Mouse (Mus musculus) forebrain, embryonic 13.5 days (tissue): ENCODE results near the gene Agbl5. TPM values are rescaled to one million over a fixed set of nuclear protein-coding genes. Genes with fewer than 3 reads are reported as not detected.

Source experiments
- ATAC-seq: fragments of 200-750 bp; cut with Nextera tagmentation; 2 replicates; pipeline ENCODE4 v1.8.0; 2017
- H3K27ac ChIP-seq: fragments of 300-500 bp; sonication (generic); 2 replicates; pipeline ENCODE4 v1.5.1; 2015; ENCODE audit warnings: inconsistent platforms, mild to moderate bottlenecking, moderate library complexity
- H3K27me3 ChIP-seq: fragments of 300-500 bp; sonication (generic); 2 replicates; pipeline ENCODE4 v1.6.1; 2015; ENCODE audit warnings: mild to moderate bottlenecking, inconsistent platforms
- H3K36me3 ChIP-seq: fragments of 300-500 bp; sonication (generic); 2 replicates; pipeline ENCODE4 v1.6.1; 2015; ENCODE audit warnings: mild to moderate bottlenecking, inconsistent platforms; ENCODE audit not compliant: poor library complexity, severe bottlenecking
- H3K4me1 ChIP-seq: fragments of 300-500 bp; sonication (generic); 2 replicates; pipeline ENCODE4 v1.6.1; 2015; ENCODE audit warnings: inconsistent platforms
- H3K4me2 ChIP-seq: fragments of 300-500 bp; sonication (generic); 2 replicates; pipeline ENCODE4 v1.6.1; 2015; ENCODE audit warnings: inconsistent platforms, mild to moderate bottlenecking, moderate library complexity
- H3K4me3 ChIP-seq: fragments of 300-500 bp; sonication (generic); 2 replicates; pipeline ENCODE4 v1.5.1; 2015; ENCODE audit warnings: mild to moderate bottlenecking, inconsistent platforms
- H3K9ac ChIP-seq: fragments of 300-500 bp; sonication (generic); 2 replicates; pipeline ENCODE4 v1.6.1; 2015; ENCODE audit warnings: mild to moderate bottlenecking, inconsistent platforms
- H3K9me3 ChIP-seq: fragments of 300-500 bp; sonication (generic); replicated peaks from 2 replicates; pipeline ENCODE4 v1.6.1; 2016; ENCODE audit warnings: inconsistent platforms
- WGBS: fragments of 180-500 bp; shearing (Covaris S2); methylation state at CpG from one replicate; pipeline ENCODE4 v1.1.7; 2015; 5-methylcytosine and 5-hydroxymethylcytosine counted together
- polyA plus RNA-seq: library from polyadenylated mRNA; unstranded; fragments of >200 nt; fragmentation: Nextera tagmentation; extraction: Ambion mirVana; gene quantifications from 2 replicates; pipeline ENCODE4 v1.2.1, GENCODE M21; 2015

The Agbl5 gene
- polyA plus RNA-seq, 1 experiment from 2014 or later, result 22.7 TPM

- H3K4me2 ChIP-seq, result 0 out of 2 replicates have a peak overlapping the region, but pooled peaks have one; percentile 8
- H3K27ac ChIP-seq, result no peak overlapping the region
- 88% methylated on average over 6 of the region's 6 CpGs for WGBS
- no peak for ATAC-seq
- no peaks in the 10 kb centered on the region for H3K27me3 ChIP-seq
- no peaks in the 10 kb centered on the region for H3K9me3 ChIP-seq
- H3K4me3 ChIP-seq, result no peak overlapping the region
- peaks cover 37% of the 10 kb centered on the region for H3K4me1 ChIP-seq
- H3K9ac ChIP-seq, result no peak overlapping the region
- H3K36me3 ChIP-seq, result no peaks in the 10 kb centered on the region
These were observed 26.4 kb downstream of the Agbl5 start for GRCm38 (mm10) chr5:30914849-30915248.

DNA sequence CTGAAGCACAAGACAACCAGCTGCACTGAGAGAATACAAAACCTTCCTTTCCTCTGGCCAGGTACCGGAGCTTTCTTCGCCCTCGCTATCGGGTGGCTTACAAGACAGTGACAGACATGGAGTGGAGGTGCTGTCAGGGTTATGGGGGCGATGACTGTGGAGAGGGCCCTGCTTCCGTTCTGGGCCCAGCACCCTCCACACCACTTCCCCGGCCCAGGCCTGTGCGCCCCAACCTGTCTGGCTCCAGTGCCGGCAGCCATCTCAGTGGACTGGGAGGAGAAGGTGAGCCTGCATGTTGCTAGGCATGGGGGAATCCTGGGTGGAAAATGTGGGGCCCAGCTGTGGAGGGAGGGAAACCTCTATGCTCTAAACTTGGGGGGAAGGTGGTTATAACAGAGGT, 27.0 kb downstream of the Agbl5 start:
- Histone ChIP-seq H3K36me3 (no peaks in the 10 kb centered on the region), H3K4me1 (peaks cover 44% of the 10 kb centered on the region), H3K4me3 (no peak overlapping the region), H3K27ac (peak overlapping the region; percentile 31; the same call in 1 of the 2 replicates), H3K9ac (0 out of 2 replicates have a peak overlapping the region, but pooled peaks have one; percentile 37), H3K9me3 (no peaks in the 10 kb centered on the region), H3K4me2 (peak overlapping the region; percentile 28), H3K27me3 (no peaks in the 10 kb centered on the region)
- WGBS, result 65% methylated on average over 9 of the region's 9 CpGs
- peak; percentile 58 for ATAC-seq

DNA sequence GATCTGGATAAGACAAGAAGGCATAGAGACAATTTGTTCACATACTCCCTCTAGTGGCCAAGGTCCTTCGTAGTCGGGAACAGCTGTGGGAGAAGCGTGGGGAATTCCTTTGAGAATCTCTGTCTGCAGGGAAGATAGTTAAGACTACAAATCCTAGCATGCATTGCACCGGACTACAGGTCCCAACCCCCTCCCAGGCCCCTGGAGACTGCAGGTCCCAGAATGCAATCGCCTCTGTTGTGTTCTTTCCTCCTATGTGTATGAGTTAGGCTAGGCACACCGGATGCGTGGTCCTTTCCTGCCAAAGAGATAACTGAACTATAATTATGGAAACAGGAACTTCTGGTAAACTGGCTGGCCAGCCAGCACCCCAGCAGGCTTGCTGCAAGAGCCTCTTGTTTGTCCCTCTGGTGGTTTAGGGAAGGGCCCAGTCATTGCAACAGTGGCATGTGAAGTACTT, 27.5 kb downstream of the Agbl5 start:
- ATAC-seq, result peak; percentile 91
- no peak overlapping the region for H3K27ac ChIP-seq
- WGBS, result 4% methylated on average over 7 of the region's 7 CpGs
- no peaks in the 10 kb centered on the region for H3K27me3 ChIP-seq
- peak overlapping the region; percentile 34; the same call in 1 of the 2 replicates for H3K4me2 ChIP-seq
- H3K36me3 ChIP-seq, result no peaks in the 10 kb centered on the region
- 0 out of 2 replicates have a peak overlapping the region, but pooled peaks have one; percentile 37 for H3K9ac ChIP-seq
- no peak overlapping the region for H3K4me3 ChIP-seq
- no peaks in the 10 kb centered on the region for H3K9me3 ChIP-seq
- H3K4me1 ChIP-seq, result peaks cover 47% of the 10 kb centered on the region

DNA sequence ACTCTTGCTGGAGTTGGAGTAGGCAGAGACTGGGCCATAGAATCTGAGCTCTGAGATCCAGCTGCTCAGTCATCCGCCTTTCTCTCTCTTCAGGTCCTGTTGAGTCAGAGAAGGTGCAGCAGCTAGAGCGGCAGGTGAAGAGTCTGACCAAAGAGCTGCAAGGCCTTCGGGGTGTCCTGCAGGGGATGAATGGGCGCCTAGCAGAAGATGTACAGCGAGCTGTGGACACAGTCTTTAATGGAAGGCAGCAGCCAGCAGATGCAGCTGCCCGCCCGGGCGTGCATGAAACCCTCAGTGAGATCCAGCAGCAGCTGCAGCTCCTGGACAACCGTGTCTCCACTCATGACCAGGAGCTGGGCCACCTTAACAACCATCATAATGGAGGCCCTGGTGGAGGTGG, 28.3 kb downstream of the Agbl5 start:
- H3K9ac ChIP-seq, result no peak overlapping the region
- H3K4me2 ChIP-seq, result no peak overlapping the region
- no peak for ATAC-seq
- H3K27ac ChIP-seq, result no peak overlapping the region
- WGBS, result 93% methylated on average over 9 of the region's 9 CpGs
- no peaks in the 10 kb centered on the region for H3K9me3 ChIP-seq
- peaks cover 49% of the 10 kb centered on the region for H3K4me1 ChIP-seq
- H3K27me3 ChIP-seq, result no peaks in the 10 kb centered on the region
- H3K36me3 ChIP-seq, result no peaks in the 10 kb centered on the region
- H3K4me3 ChIP-seq, result no peak overlapping the region

GRCm38 (mm10) chr5:30917348-30917747, 28.9 kb downstream of the Agbl5 start:
- no peaks in the 10 kb centered on the region for H3K36me3 ChIP-seq
- no peak overlapping the region for H3K4me2 ChIP-seq
- H3K27ac ChIP-seq, result no peak overlapping the region
- H3K9ac ChIP-seq, result no peak overlapping the region
- 88% methylated on average over 11 of the region's 11 CpGs for WGBS
- H3K4me3 ChIP-seq, result no peak overlapping the region
- H3K4me1 ChIP-seq, result peaks cover 49% of the 10 kb centered on the region
- no peaks in the 10 kb centered on the region; the same call in 1 of the 2 replicates for H3K27me3 ChIP-seq
- no peaks in the 10 kb centered on the region for H3K9me3 ChIP-seq
- no peak for ATAC-seq

DNA sequence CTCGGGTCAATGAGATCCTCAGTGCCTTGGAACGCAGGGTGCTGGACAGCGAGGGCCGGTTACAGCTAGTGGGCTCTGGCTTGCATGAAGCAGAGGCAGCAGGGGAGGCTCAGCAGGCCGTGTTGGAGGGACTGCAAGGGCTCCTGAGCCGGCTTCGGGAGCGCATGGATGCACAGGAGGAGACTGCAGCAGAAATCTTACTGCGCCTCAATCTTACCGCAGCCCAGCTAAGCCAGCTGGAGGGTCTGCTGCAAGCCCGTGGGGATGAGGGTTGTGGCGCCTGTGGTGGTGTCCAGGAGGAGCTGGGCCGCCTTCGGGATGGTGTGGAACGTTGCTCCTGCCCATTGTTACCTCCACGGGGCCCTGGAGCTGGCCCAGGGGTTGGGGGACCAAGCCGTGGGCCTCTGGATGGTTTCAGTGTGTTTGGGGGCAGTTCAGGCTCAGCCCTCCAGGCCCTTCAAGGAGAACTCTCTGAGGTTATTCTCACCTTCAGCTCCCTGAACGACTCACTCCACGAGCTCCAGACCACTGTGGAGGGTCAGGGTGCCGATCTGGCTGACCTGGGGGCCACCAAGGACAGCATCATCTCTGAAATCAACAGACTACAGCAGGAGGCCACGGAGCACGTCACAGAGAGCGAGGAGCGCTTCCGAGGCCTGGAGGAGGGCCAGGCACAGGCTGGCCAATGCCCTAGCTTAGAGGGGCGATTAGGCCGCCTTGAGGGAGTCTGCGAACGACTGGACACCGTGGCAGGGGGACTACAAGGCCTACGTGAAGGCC, 29.6 kb downstream of the Agbl5 start:
- Histone ChIP-seq H3K27me3 (no peaks in the 10 kb centered on the region; the same call in 1 of the 2 replicates), H3K27ac (no peak overlapping the region), H3K4me2 (no peak overlapping the region), H3K9ac (no peak overlapping the region), H3K4me3 (no peak overlapping the region), H3K36me3 (no peaks in the 10 kb centered on the region), H3K9me3 (no peaks in the 10 kb centered on the region), H3K4me1 (peaks cover 48% of the 10 kb centered on the region)
- WGBS, result 85% methylated on average over 31 of the region's 31 CpGs
- no peak for ATAC-seq

DNA sequence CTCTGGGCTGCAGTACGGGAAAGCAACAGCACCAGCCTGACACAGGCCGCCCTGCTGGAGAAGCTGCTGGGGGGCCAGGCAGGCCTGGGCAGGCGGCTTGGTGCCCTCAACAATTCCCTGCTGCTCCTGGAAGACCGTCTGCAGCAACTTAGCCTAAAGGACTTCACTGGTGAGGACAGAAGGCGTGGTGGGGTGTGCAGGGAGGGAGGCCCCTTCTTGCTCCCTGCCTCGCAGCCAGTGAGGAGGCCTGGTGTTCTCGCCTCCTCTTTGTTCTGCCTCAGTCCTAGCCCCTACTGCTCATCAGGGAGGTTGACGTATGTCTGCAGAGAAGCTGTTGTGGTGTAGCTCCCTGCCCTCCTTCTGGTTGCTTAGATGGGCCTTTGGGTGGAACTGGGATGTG, 30.2 kb downstream of the Agbl5 start:
- Histone ChIP-seq H3K27me3 (no peaks in the 10 kb centered on the region; the same call in 1 of the 2 replicates), H3K4me1 (peaks cover 42% of the 10 kb centered on the region), H3K27ac (no peak overlapping the region), H3K9me3 (no peaks in the 10 kb centered on the region), H3K36me3 (no peaks in the 10 kb centered on the region), H3K4me3 (no peak overlapping the region), H3K9ac (no peak overlapping the region), H3K4me2 (no peak overlapping the region)
- WGBS, result 84% methylated on average over 8 of the region's 8 CpGs
- no peak for ATAC-seq

DNA sequence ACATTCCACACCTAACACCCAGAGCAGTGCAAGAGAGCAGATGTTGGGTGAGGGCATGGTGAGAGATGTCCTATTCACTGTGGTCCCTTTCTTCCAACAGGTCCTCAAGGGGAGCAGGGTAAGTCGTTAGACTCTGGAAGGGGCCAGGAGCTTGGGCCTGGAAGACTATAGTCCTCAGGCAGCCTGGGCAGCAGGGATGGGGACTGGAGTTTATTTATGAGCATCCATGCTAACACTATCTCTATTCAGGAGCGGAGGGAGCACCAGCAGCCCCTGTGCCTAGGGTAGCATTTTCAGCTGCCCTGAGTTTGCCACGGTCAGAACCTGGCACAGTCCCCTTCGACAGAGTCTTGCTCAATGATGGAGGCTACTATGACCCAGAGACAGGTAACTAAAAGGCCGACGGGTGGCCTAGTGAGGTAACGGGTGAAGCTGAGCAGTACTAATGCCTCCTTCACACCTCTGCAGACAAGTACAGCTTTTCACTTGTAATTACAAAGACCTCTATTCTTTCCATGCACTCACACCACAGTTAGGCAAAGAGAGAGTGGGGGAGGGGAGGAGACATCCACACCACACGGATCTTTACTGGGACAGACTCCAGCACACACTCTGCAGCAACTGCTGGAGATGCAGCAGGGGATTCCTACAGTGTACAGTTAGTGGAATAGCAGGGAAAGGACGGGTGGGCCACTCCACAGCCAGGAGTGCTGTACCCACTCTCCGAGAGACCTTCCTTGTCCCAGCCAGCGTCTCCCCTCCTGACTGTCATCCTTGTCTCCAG, 31.5 kb downstream of the Agbl5 start:
- H3K27me3 ChIP-seq, result no peaks in the 10 kb centered on the region; the same call in 1 of the 2 replicates
- no peak overlapping the region for H3K4me3 ChIP-seq
- H3K4me2 ChIP-seq, result peak overlapping the region; percentile 88; the same call in 1 of the 2 replicates
- no peaks in the 10 kb centered on the region for H3K36me3 ChIP-seq
- H3K9me3 ChIP-seq, result no peaks in the 10 kb centered on the region
- H3K4me1 ChIP-seq, result peaks cover 40% of the 10 kb centered on the region
- 61% methylated on average over 11 of the region's 11 CpGs for WGBS
- H3K27ac ChIP-seq, result no peak overlapping the region; the same call in 1 of the 2 replicates
- 0 out of 2 replicates have a peak overlapping the region, but pooled peaks have one; percentile 8 for H3K9ac ChIP-seq
- ATAC-seq, result no peak

- H3K4me1 ChIP-seq, result peaks cover 35% of the 10 kb centered on the region
- H3K36me3 ChIP-seq, result no peaks in the 10 kb centered on the region
- 0 out of 2 replicates have a peak overlapping the region, but pooled peaks have one; percentile 8 for H3K9ac ChIP-seq
- WGBS, result 64% methylated on average over 19 of the region's 19 CpGs
- 0 out of 2 replicates have a peak, but pooled peaks have one; percentile 0 for ATAC-seq
- no peaks in the 10 kb centered on the region for H3K9me3 ChIP-seq
- no peaks in the 10 kb centered on the region; the same call in 1 of the 2 replicates for H3K27me3 ChIP-seq
- H3K27ac ChIP-seq, result no peak overlapping the region
- peak overlapping the region; percentile 88 for H3K4me2 ChIP-seq
- H3K4me3 ChIP-seq, result 0 out of 2 replicates have a peak overlapping the region, but pooled peaks have one; percentile 2
These were observed 32.1 kb downstream of the Agbl5 start for GRCm38 (mm10) chr5:30920621-30921020.

DNA sequence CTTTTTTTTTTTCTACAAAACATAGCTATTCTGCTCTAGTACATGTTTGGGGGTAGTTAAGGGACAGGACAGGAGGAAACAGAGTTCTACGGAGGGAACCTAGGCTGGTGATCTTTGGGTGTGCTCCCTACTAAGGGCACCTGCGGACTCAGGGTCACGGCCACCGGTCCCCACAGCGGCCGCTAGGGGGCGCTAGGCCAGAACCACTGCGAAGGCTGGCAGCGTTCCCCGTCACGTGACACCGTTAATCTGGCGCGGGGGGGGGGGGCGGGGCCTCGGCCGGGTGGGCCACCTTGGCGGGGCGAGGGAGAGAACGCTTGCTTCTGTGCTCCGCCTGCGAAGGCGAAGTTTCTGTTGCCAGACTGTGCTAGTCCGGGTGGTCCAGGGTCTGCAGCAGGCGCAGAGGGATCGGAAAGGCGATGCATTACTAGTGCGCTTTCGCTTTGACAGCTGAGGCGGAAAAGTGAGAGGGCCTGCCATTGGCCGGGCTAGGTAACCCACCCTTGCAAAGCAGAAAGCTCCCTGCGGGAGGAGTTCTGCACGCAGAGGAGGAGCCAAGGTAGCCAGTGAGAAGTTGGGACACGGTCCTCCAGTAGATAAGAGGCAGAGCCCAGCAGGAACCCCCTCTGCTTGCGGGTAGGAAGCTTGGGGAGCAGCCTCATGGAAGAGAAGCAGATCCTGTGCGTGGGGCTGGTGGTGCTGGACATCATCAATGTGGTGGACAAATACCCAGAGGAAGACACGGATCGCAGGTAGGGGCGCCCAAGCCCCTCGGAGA, 33.0 kb downstream of the Agbl5 start, which contains the start of gene Khk:
Gene Khk (plus strand): TSS at position 176 of the 778 bp plus-strand sequence.
- peak; percentile 86 for ATAC-seq
- H3K9ac ChIP-seq, result peak within 1 kb of the TSS; percentile 67
- no peaks in the 10 kb centered on the region for H3K9me3 ChIP-seq
- H3K36me3 ChIP-seq, result no peaks in the 10 kb centered on the region
- WGBS, result under 1% methylated on average over 39 of the region's 40 CpGs
- H3K4me2 ChIP-seq, result peak within 1 kb of the TSS; percentile 88
- peaks cover 29% of the 10 kb centered on the region for H3K4me1 ChIP-seq
- H3K27me3 ChIP-seq, result no peaks in the 10 kb centered on the region; the same call in 1 of the 2 replicates
- peak within 1 kb of the TSS; percentile 51 for H3K4me3 ChIP-seq
- peak within 1 kb of the TSS; percentile 74 for H3K27ac ChIP-seq

DNA sequence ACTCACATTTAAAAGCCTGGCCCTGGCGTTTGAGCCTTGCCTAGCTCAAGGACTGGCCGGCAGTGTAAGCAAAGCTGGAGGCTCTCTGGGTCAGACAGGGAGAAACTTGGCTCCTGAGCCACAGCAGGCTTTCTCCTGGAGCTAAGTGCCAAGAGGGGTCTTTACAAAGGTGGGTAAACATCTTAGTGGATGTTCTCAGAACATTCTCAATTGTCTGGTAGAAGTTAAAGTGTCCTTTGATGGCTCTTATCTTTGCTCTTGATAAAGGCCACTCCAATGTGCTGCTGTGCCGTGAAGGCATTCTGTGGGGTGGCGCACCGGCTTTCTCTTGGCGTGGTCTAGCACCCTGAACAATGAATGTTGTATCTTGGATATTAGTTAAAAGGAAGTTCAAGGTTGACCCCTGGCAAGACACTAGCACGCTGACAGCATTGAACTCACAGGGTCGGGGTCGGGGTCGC, 34.1 kb downstream of the Agbl5 start:
- Histone ChIP-seq H3K36me3 (no peaks in the 10 kb centered on the region), H3K4me2 (peak overlapping the region; percentile 88), H3K27me3 (no peaks in the 10 kb centered on the region; the same call in 1 of the 2 replicates), H3K4me1 (peaks cover 28% of the 10 kb centered on the region), H3K9me3 (no peaks in the 10 kb centered on the region), H3K4me3 (no peak overlapping the region), H3K9ac (no peak overlapping the region), H3K27ac (no peak overlapping the region)
- ATAC-seq, result no peak
- 79% methylated on average over 10 of the region's 10 CpGs for WGBS
